Mouse (Mus musculus) embryonic fibroblast, embryonic 13.5 days (primary cell): ENCODE measurements around the gene Raver2.

ENCODE experiments used
- CTCF ChIP-seq: IDR thresholded peaks from 2 replicates; pipeline ENCODE4 v1.5.1; 2011; ENCODE audit warnings: mild to moderate bottlenecking, control low read depth, low read length, moderate library complexity, borderline replicate concordance; ENCODE audit not compliant: insufficient read depth
- POLR2A ChIP-seq: IDR thresholded peaks from 2 replicates; pipeline ENCODE4 v1.6.1; 2011; ENCODE audit warnings: low read depth, mild to moderate bottlenecking, control low read depth, low read length, moderate library complexity

DNA sequence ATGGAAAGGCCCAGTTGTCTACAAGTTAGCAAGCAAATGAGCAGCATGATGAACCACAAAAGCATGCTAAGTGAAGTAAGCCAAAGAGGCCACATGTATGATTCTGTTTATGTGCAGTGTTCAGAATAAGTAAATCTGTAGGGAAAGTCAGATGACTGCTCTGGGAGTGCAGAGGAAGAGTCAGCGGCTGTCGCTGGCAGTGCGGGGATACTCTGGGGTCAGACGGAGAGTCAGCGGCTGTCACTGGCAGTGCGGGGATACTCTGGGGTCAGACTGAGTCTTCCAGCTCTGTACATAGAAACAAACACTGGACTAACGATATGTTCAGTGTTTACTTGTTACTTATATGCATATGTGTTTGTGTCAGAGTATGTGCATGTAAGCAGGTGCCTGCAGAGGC is 76.0 kb downstream of the Raver2 start:
- TF ChIP-seq CTCF (no peak), POLR2A (no peak)
